29 mouse cellular contexts compared by ENCODE assay signal in the genomic region with DNA sequence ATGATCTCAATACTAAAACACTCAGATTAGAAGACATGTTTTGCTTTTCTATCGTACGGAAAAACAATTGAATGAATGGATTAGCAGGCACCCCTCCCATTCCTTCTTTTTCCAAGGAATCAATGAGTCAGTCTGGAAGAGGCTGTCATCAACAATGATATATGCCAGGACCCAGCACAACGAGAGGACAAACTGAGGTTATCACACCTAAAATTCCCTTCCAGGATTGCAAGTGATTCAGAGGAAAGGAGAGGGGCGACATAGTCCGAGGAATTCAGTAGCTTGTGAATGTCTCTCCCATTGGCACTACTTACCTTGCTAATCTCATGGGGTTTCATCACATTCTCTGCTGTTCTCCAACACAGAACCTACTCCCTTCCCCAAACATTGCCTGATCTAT.
DNase-seq lines count a peak whose midpoint lies in the region; ATAC-seq lines count a peak whose summit lies in the region.
"Had no signal": no experiment of that assay in that cellular context is flagged by ENCODE, and none has a peak within 500 bp of the region (broad histone marks: within the 10 kb centered on the region; RNA-seq: fewer than 3 reads in every experiment).

No protein-coding gene starts in this region.

- H3K36me3 ChIP-seq in heart, embryonic 14.5 days (ENCODE audit: control insufficient read depth, insufficient read depth, low read length), result no peaks in the 10 kb centered on the region
- H3K36me3 ChIP-seq in forebrain, embryonic 14.5 days (ENCODE audit: control insufficient read depth, insufficient read depth, low read length), result no peaks in the 10 kb centered on the region
- no peaks in the 10 kb centered on the region for H3K36me3 ChIP-seq in forebrain, embryonic 11.5 days (ENCODE audit: control insufficient read depth, insufficient read depth, low read length)
- H3K36me3 ChIP-seq: embryonic facial prominence, embryonic 13.5 days; forebrain, embryonic 10.5 days; hindbrain, embryonic 13.5 days; limb, embryonic 10.5 days; limb, embryonic 15.5 days; liver, embryonic 13.5 days; midbrain, embryonic 10.5 days; midbrain, embryonic 15.5 days had no signal

- H3K4me1 ChIP-seq in heart, embryonic 14.5 days (ENCODE audit: control insufficient read depth in 2 of 2, insufficient read depth in 2 of 2, low read length in 2 of 2), result peaks cover 6 to 18% of the 10 kb centered on the region in 2 experiments
- H3K4me1 ChIP-seq in forebrain, embryonic 14.5 days (ENCODE audit: control insufficient read depth, insufficient read depth, low read length), result no peaks in the 10 kb centered on the region
- no peaks in the 10 kb centered on the region for H3K4me1 ChIP-seq in forebrain, embryonic 11.5 days (replicated peaks; ENCODE audit: control insufficient read depth, insufficient read depth, low read length)
- H3K4me1 ChIP-seq: hindbrain, embryonic 13.5 days; liver, embryonic 13.5 days; midbrain, embryonic 10.5 days; midbrain, embryonic 15.5 days had no signal

- 5% methylated on average over 5 of the region's 5 CpGs for WGBS in heart, embryonic 14.5 days
- 77% methylated on average over 5 of the region's 5 CpGs for WGBS in forebrain, embryonic 14.5 days
- WGBS in forebrain, embryonic 11.5 days, result 79% methylated on average over 5 of the region's 5 CpGs

- ATAC-seq in heart, embryonic 14.5 days (ENCODE audit: insufficient number of reproducible peaks, insufficient read depth, low FRiP score, low read depth), result peak; percentile 68
- ATAC-seq in forebrain, embryonic 14.5 days, result no peak
- no peak for ATAC-seq in forebrain, embryonic 11.5 days (replicated peaks; ENCODE audit: low FRiP score)
- ATAC-seq: CD4-positive, CD25-positive, alpha-beta regulatory T cell, adult 4 months; forebrain, postnatal 0 days; intestine, embryonic 16.5 days; midbrain, embryonic 15.5 days had no signal

- peak overlapping the region; percentile 27 to 43; a peak in 2 of 4 replicates for H3K27ac ChIP-seq in heart, embryonic 14.5 days (replicated peaks in 1 of 2; ENCODE audit: control insufficient read depth in 1 of 2, insufficient read depth in 1 of 2, low read depth in 2 of 2, low read length in 2 of 2)
- H3K27ac ChIP-seq in forebrain, embryonic 14.5 days (ENCODE audit: low read depth, low read length), result no peak overlapping the region
- H3K27ac ChIP-seq in forebrain, embryonic 11.5 days (ENCODE audit: low read depth, low read length), result no peak overlapping the region
- H3K27ac ChIP-seq: embryonic facial prominence, embryonic 13.5 days; forebrain, embryonic 10.5 days; hindbrain, embryonic 13.5 days; kidney, postnatal 0 days; limb, embryonic 10.5 days; limb, embryonic 15.5 days; liver, embryonic 13.5 days; midbrain, embryonic 10.5 days; midbrain, embryonic 15.5 days; stomach, postnatal 0 days had no signal

- no peak overlapping the region for H3K4me3 ChIP-seq in heart, embryonic 14.5 days (ENCODE audit: control insufficient read depth in 1 of 2, insufficient read depth in 1 of 2, low read depth in 1 of 2, low read length in 2 of 2)
- H3K4me3 ChIP-seq in forebrain, embryonic 14.5 days (ENCODE audit: low read depth, low read length), result no peak overlapping the region
- no peak overlapping the region for H3K4me3 ChIP-seq in forebrain, embryonic 11.5 days (ENCODE audit: low read depth, low read length)
- H3K4me3 ChIP-seq: embryonic facial prominence, embryonic 13.5 days; forebrain, embryonic 10.5 days; hindbrain, embryonic 13.5 days; limb, embryonic 10.5 days; limb, embryonic 15.5 days; liver, embryonic 13.5 days; midbrain, embryonic 10.5 days; midbrain, embryonic 15.5 days had no signal

- no peak overlapping the region for H3K9ac ChIP-seq in heart, embryonic 14.5 days (ENCODE audit: low read length)
- no peak overlapping the region for H3K9ac ChIP-seq in forebrain, embryonic 14.5 days (ENCODE audit: low read length)
- no peak overlapping the region for H3K9ac ChIP-seq in forebrain, embryonic 11.5 days (ENCODE audit: low read length)
- H3K9ac ChIP-seq: embryonic facial prominence, embryonic 13.5 days; forebrain, postnatal 0 days; hindbrain, embryonic 13.5 days; limb, embryonic 15.5 days; liver, embryonic 13.5 days; midbrain, embryonic 15.5 days had no signal

- intact Hi-C loops in heart, postnatal 10 days (cut with DNase I), result loop anchor here (5.0 to 10.0 kb wide), 2 partner anchors 60 to 442 kb away; no protein-coding TSS in a partner anchor

- peak; percentile 84 for DNase-seq in heart, adult 11 months
- no peak for DNase-seq in heart, postnatal 10 days
- peak; percentile 21 to 59 for DNase-seq in heart, adult 9 months (ENCODE audit: low spot score in 2 of 2)
- no peak for DNase-seq in forebrain, embryonic 14.5 days (ENCODE audit: low spot score)
- no peak for DNase-seq in forebrain, embryonic 11.5 days (ENCODE audit: low spot score)
- DNase-seq in right cerebral cortex, adult 18-20 months, result no peak
- DNase-seq: adrenal gland, postnatal 25 days; cerebellum, adult 18-20 months; cerebellum, postnatal 10 days; forebrain, postnatal 0 days; kidney, adult 8-10 months; kidney, postnatal 4 days; liver, embryonic 13.5 days; lung, adult 18-20 months; lung, postnatal 14 days; thymus, adult 18-20 months; thymus, postnatal 36 days had no signal

- H3K9me3 ChIP-seq in heart, embryonic 14.5 days (ENCODE audit: control insufficient read depth, low read length), result no peaks in the 10 kb centered on the region
- H3K9me3 ChIP-seq in forebrain, embryonic 14.5 days (replicated peaks; ENCODE audit: control insufficient read depth, low read length), result no peaks in the 10 kb centered on the region
- H3K9me3 ChIP-seq in forebrain, embryonic 11.5 days (ENCODE audit: control insufficient read depth, low read length), result no peaks in the 10 kb centered on the region
- H3K9me3 ChIP-seq: embryonic facial prominence, embryonic 13.5 days; forebrain, embryonic 10.5 days; hindbrain, embryonic 13.5 days; limb, embryonic 10.5 days; limb, embryonic 15.5 days; liver, embryonic 13.5 days; midbrain, embryonic 10.5 days; midbrain, embryonic 15.5 days had no signal

- no peaks in the 10 kb centered on the region for H3K27me3 ChIP-seq in heart, embryonic 14.5 days (ENCODE audit: control insufficient read depth, insufficient read depth, low read length)
- no peaks in the 10 kb centered on the region for H3K27me3 ChIP-seq in forebrain, embryonic 14.5 days (replicated peaks; ENCODE audit: control insufficient read depth, insufficient read depth, low read length)
- no peaks in the 10 kb centered on the region for H3K27me3 ChIP-seq in forebrain, embryonic 11.5 days (ENCODE audit: control insufficient read depth, insufficient read depth, low read length)
- H3K27me3 ChIP-seq: embryonic facial prominence, embryonic 13.5 days; hindbrain, embryonic 13.5 days; limb, embryonic 15.5 days; liver, embryonic 13.5 days; midbrain, embryonic 15.5 days had no signal

- H3K4me2 ChIP-seq in heart, embryonic 14.5 days (ENCODE audit: low read length), result no peak overlapping the region
- no peak overlapping the region for H3K4me2 ChIP-seq in forebrain, embryonic 14.5 days (ENCODE audit: low read length)
- H3K4me2 ChIP-seq in forebrain, embryonic 11.5 days (ENCODE audit: low read depth, low read length, severe bottlenecking), result no peak overlapping the region
- H3K4me2 ChIP-seq: embryonic facial prominence, embryonic 13.5 days; hindbrain, embryonic 13.5 days; limb, embryonic 15.5 days; liver, embryonic 13.5 days; midbrain, embryonic 15.5 days had no signal

Comparison
In these comparisons a context has a peak if more than half of its experiments do, and no peak if none do; other contexts are left out.
1. DNase-seq: peak in heart, adult 11 months (single experiment) and heart, adult 9 months (2 of 2); none in heart, postnatal 10 days (0 of 2), forebrain, embryonic 14.5 days (single experiment), forebrain, embryonic 11.5 days (single experiment) and right cerebral cortex, adult 18-20 months (single experiment).
2. H3K27ac ChIP-seq: peak in heart, embryonic 14.5 days (2 of 2); none in forebrain, embryonic 14.5 days (single experiment) and forebrain, embryonic 11.5 days (single experiment).